Mouse (Mus musculus): ENCODE measurements around the gene Styx. TPM values are rescaled to one million over a fixed set of nuclear protein-coding genes. Genes with fewer than 3 reads are reported as not detected.
"Not testable (repeated sequence)": the region's sequence is repeated elsewhere in the genome, so short reads cannot be mapped to it uniquely, and the experiment has no call there.

The Styx gene
- polyA plus RNA-seq, 1 experiment from 2014 or later: 64.0 TPM

DNA sequence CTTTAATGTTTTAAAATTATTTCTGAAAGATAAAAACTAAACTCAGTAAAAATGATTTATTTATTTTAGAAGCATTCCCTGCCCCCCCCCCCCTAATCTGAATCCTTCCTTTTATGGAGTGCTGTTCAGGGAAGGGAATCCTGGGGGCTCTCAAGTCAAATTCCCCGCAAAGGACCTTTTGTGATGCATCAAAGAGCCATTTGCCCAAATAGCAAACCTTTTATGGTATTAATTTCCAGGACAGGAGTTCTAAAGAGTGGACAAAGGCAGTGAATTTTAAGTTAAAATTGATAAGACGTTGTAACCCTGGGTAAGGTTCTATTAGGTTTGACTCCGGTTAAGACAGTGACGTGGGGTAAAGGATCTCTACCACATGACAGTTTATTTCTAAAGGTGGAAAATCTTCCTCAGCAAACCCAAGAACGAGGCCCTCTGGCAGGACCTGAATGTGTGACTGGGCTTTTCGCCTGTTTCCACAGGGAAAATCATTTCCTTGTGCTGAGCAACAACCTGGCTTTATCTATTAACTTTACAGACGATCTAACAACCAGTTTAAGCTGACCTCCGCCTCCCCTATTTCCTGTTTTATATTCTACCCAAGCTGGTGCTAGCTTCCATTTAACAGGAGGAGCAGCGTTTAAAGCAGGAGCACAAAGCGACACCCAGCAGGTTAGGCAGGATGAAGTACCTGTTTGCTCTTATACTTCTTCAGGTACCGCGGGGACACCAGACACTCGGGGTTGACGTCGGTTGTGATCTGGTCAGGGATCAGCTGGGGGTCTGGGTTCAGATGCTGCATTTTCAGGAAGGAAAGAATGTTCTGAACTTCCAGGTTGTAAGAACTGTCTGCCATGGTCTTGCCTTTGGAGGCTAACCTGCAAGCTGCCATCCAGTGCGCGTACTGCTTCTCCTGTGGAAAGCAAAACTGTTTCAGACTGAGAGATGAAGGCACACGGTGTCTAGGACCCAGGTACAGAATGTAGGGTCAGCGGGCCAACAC, 113.4 kb downstream of the Styx start:
- WGBS: 67% methylated on average over 19 of the region's 19 CpGs
- peaks cover 15% of the 10 kb centered on the region for H3K4me1 ChIP-seq (ENCODE audit: control insufficient read depth, insufficient read depth, low read length)
- H3K4me2 ChIP-seq (ENCODE audit: low read length): no peak overlapping the region
- no peak overlapping the region for H3K9ac ChIP-seq (ENCODE audit: low read depth, low read length)
- H3K4me3 ChIP-seq (ENCODE audit: low read depth, low read length): no peak overlapping the region
- peaks cover 24% of the 10 kb centered on the region for H3K36me3 ChIP-seq (ENCODE audit: control insufficient read depth, insufficient read depth, low read length)
- H3K9me3 ChIP-seq (replicated peaks; ENCODE audit: control insufficient read depth, low read length, poor library complexity, severe bottlenecking): no peaks in the 10 kb centered on the region
- H3K27me3 ChIP-seq (ENCODE audit: control insufficient read depth, insufficient read depth, low read depth, low read length): no peaks in the 10 kb centered on the region
- no peak overlapping the region for H3K27ac ChIP-seq (ENCODE audit: low read length)
- ATAC-seq: no peak

DNA sequence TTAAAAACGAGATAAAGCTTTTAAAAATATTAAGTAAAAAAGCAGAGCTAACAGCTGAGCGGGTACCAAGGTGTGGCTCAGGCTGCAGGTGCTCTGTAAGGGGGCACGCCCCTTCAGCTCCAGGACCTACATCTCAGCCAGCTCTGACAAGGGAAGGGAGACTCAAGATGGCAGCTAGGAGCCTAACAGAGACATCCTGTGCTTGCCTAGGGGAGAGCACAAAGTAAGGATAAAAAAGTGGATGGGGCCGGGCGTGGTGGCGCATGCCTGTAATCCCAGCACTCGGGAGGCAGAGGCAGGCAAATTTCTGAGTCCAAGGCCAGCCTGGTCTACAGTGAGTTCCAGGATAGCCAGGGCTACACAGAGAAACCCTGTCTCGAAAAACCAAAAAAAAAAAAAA, 115.5 kb downstream of the Styx start:
- H3K27me3 ChIP-seq (ENCODE audit: control insufficient read depth, insufficient read depth, low read depth, low read length); H3K4me2 ChIP-seq (ENCODE audit: low read length); H3K9me3 ChIP-seq (replicated peaks; ENCODE audit: control insufficient read depth, low read length, poor library complexity, severe bottlenecking); H3K27ac ChIP-seq (ENCODE audit: low read length); ATAC-seq; H3K4me3 ChIP-seq (ENCODE audit: low read depth, low read length); H3K9ac ChIP-seq (ENCODE audit: low read depth, low read length): not testable (repeated sequence)
- WGBS: 97% methylated on average over 7 of the region's 8 CpGs
- Histone ChIP-seq H3K4me1 (ENCODE audit: control insufficient read depth, insufficient read depth, low read length) (peaks cover 15% of the 10 kb centered on the region), H3K36me3 (ENCODE audit: control insufficient read depth, insufficient read depth, low read length) (peaks cover 20% of the 10 kb centered on the region)

DNA sequence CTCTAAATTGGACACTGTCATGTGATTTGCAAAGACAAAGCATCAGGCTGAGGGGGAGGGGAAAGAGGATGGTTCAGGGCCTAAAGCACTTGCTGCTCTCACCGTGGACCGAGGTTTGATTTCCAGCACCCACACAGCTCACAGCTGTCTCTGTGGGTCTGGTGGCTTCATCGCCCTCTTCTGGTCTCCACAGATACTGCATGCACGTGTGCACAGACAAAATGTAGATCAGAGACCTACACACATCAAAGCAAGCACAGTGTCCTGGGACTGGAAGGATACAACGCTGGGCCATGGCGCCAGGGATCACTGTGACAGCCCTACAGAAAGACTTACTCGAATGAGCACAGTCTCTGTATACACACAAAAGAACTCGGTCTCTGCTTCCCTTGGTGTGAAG, 118.6 kb downstream of the Styx start:
- WGBS: 95% methylated on average over 8 of the region's 8 CpGs
- H3K27me3 ChIP-seq (ENCODE audit: control insufficient read depth, insufficient read depth, low read depth, low read length): no peaks in the 10 kb centered on the region
- H3K9me3 ChIP-seq (replicated peaks; ENCODE audit: control insufficient read depth, low read length, poor library complexity, severe bottlenecking): no peaks in the 10 kb centered on the region
- H3K4me3 ChIP-seq (ENCODE audit: low read depth, low read length): no peak overlapping the region
- ATAC-seq: no peak
- H3K36me3 ChIP-seq (ENCODE audit: control insufficient read depth, insufficient read depth, low read length): peaks cover 17% of the 10 kb centered on the region
- no peak overlapping the region for H3K4me2 ChIP-seq (ENCODE audit: low read length)
- H3K9ac ChIP-seq (ENCODE audit: low read depth, low read length): no peak overlapping the region
- H3K4me1 ChIP-seq (ENCODE audit: control insufficient read depth, insufficient read depth, low read length): no peaks in the 10 kb centered on the region
- H3K27ac ChIP-seq (ENCODE audit: low read length): no peak overlapping the region

Small RNA genes within 50 kb of the gene (microRNA-seq; reads per million reads assigned to microRNA genes)
- not detected for gene Gm25353

Other genes starting within 250 kb of the Styx start
- gene Gpr137c, start 131.4 kb upstream of the Styx start, polyA plus RNA-seq (2015; fragmentation: Nextera tagmentation; extraction: Ambion mirVana): 15.2 and 16.9 TPM in 2 replicates
- gene Txndc16, start 130.8 kb upstream of the Styx start, polyA plus RNA-seq (2015; fragmentation: Nextera tagmentation; extraction: Ambion mirVana): 39.4 and 42.0 TPM in 2 replicates
- 24.5 and 27.6 TPM in 2 replicates for gene Ero1l, start 32.3 kb upstream of the Styx start, polyA plus RNA-seq (2015; fragmentation: Nextera tagmentation; extraction: Ambion mirVana)
- gene Psmc6, start 21.3 kb upstream of the Styx start, polyA plus RNA-seq (2015; fragmentation: Nextera tagmentation; extraction: Ambion mirVana): 153 and 161 TPM in 2 replicates
- gene Gnpnat1, start 53.8 kb downstream of the Styx start, polyA plus RNA-seq (2015; fragmentation: Nextera tagmentation; extraction: Ambion mirVana): 33.6 and 34.6 TPM in 2 replicates
- 66.1 and 66.4 TPM in 2 replicates for gene Fermt2, start 179.0 kb downstream of the Styx start, polyA plus RNA-seq (2015; fragmentation: Nextera tagmentation; extraction: Ambion mirVana)

Measured in midbrain, embryonic 16.5 days (tissue).